Mouse (Mus musculus): ENCODE data around the gene Emc6.

Gene Emc6

DNA sequence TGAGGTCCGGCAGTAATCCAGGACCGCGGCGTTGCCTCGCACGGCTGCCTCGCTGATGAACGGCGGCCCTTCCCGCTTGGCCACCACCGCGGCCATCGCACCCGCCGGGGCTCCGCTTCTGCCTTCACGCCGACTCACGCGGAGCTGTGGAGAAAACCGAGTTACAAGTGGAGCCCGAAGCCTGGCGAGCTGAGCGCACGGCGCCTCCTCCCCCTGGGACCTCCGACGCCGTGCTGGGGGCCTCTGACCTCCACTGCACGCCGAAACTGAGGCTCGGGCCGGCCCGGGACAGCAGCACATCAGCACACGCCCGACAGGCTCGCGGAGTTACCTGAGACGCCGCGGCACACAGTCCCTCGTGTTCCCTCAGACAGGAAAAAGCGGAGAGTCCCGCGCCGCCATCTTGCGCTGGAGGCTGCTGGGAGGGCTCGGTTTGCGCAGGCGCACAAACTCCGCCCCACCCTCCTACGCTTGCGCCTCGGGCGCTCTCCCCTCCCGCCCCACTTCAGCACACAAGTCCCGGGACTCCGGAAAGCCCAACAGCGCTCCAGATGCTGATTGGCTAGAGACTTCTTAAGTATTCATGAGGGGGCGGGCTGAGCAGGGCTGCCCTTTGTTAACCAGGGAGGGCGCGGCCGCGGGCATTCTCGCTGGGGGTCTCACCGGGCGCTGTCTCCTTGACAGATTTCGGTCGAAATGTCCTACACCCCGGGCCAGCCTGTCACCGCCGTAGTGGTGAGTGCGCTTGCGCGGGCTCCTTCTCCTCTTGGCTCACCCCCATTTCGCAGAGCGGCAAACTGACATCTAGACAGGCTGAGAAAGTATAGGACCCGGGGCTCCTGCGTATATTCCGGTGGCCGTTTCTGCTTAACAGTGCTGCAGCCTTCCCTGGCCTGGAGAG lies at the start of gene Emc6, which contains the start of gene Tax1bp3:
Emc6 (minus strand) TSS at position 430 of the 901 bp plus-strand sequence.
Tax1bp3 (plus strand) TSS at position 476 of the 901 bp plus-strand sequence.
- DNase-seq (ENCODE audit: low read depth, low spot score) = peak; percentile 94

DNA sequence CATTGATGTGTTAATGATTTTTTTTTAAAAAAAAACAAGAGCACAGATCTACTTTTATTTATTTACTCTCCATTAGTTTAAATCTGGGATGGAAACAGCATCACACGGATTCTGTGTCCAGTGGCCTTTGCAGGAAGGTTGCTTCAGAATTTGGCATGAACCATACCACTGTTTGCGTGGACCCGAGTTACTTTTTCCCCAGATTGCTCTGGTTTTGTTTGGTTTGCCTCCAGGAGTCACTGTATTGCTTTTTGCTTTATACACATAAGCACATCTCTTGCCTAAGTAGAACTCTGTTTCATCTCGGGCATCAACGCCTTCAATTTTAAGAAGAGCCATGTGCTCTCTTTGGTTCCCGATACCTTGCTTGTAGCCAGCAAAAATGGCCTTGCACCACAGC lies 49.0 kb upstream of the Emc6 start:
- no peak for DNase-seq (ENCODE audit: low read depth, low spot score)

DNA sequence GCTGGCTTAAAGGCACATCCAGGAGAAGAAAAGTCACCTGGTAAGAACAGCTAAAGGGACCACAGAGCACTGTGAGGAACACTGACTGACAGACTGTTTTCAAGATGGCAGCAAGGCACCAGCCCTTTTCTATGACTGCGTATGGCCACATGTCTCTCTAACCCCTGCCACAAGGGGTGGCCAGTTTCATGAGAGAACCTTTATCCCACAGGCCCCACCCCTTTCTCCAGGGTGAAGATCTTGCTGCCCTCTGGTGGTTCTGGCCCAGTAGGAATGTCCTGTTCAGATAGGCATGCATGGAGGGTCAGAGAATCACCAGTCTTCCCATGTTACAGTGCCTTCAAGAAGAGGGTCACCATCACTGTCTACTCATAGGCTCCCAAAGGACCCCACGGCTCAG lies 47.1 kb upstream of the Emc6 start:
- no peak for DNase-seq (ENCODE audit: low read depth, low spot score)

DNA sequence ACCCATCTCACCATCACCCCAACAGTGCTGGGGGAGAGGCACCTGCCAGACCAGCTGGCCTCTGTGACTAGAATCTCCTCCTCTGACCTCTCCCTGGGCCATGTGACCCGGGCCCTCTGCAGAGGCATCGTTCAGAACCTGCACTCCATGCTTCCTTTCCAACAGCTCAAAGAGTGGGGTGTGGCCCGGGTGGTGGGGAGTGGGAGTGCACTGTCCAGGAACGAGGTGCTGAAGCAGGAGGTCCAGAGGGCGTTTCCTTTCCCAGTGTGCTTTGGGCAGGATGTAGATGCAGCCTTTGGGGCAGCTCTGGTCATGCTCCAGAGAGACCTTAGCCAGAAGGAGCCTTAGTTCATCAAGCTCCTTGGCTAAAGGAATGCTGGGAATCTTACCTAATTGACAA lies 46.0 kb upstream of the Emc6 start:
- DNase-seq (ENCODE audit: low read depth, low spot score) = no peak

DNA sequence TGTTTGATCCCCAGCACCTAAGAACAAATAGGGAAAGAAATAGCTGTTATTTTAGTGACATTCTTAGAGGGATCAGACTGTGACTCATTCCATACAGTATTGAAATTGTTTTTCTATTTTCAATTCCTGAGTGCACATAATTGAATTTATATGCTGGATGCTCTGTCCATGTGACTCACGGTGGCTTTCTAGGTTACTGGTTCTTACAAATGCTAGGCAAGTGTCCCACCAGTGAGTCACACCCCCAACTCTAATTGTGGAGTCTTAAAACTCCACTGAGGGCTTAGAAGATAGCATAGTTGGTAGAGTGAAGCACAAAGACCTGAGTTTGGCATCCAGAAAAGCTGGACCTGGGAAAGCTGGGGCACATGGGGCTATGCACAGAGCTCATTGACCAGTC lies 43.8 kb upstream of the Emc6 start:
- DNase-seq (ENCODE audit: low read depth, low spot score) = no peak

DNA sequence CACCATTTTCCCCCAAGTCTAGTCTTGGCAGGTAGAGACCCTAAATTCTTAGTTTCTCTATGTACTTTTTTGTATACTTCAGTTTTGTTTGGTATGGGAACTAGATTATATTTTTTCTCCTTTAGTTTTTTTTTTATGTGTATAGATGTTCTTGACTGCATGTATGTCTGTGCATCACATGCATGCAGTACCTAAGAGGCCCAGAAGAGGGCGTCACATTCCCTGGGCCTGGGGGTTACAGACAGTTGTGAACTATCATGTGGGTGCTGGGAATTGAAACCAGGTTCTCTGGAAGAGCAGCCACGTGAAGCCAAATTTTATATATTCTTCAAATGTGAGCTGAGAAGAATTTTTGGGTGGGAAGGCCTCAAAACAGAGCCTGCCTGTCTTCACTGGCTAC lies 42.8 kb upstream of the Emc6 start:
- DNase-seq (ENCODE audit: low read depth, low spot score) = no peak

DNA sequence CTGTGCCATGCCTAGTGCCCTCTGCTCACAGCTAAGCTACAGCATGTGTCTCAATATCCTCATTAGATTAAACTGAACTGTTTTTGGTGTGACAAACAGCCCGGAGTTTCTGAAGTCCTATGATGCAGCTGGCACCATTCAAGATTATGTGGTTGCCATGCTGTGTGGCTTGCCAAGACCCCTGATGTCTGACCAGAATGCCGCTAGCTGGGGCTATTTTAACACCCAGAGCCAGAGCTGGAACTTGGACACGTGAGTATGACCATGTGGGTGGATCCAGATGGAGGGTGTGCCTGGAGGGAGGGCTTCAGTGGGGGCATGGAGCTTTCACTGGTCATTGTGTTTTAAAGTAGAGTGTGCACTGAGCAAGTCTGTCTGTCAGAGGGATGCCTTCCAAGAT lies 37.1 kb upstream of the Emc6 start:
- DNase-seq (ENCODE audit: low read depth, low spot score) = no peak

DNA sequence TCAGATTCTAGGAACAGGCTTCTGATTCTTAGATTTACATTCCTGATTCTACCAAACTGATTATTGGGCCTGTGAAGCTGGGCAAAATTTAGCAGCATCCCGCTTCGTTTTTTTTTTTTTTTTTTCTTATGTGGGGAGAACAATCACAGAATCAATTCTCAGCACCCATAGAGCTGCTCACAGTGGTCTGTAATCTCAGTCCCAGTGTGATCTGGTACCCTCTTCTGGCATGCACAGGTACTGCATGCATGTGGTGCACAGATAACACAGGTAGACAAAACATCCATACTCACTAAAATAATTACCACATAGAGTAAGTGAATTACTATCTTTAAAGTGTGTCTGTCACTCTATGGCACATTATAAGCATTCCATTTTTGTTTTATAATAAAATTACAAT lies 30.8 kb upstream of the Emc6 start:
- no peak for DNase-seq (ENCODE audit: low read depth, low spot score)

DNA sequence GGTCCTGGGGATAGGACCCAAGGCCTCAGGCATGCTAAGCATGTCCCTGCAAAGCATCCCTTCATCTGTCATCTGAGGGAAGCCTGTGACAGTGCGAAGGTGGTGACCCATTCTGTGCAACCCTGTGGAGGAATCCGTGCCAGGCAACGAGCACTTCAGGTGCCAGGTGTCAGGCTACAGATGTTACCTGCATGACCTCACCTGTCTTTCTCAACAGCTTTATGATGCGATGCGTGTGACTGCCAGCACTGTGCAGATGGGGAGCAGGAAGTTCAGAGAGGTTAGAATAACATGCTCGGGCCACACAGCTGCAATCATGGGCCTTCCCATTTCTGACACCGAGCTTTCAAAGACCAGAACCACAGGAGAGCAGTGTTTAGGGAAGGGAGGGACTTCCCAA lies 28.4 kb upstream of the Emc6 start:
- no peak for DNase-seq (ENCODE audit: low read depth, low spot score)

DNA sequence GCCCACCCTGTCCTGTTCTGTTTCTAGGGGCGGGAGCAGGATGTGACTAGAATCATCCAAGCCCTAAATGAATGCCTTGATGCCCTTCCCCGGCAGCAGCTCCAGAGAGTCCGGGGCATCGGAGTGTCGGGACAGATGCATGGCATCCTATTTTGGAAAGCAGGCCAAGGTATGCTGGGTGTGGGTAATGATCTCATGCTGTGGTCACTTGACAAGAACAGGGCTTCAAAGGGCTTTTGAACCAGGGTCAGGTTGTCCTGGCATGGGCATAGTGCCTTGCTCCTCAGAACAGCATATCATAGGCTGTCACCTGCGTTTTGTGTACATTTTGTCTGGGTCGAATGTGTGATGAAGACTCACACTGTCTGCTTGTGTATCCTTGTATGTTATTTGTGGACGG lies 27.1 kb upstream of the Emc6 start:
- no peak for DNase-seq (ENCODE audit: low read depth, low spot score)

DNA sequence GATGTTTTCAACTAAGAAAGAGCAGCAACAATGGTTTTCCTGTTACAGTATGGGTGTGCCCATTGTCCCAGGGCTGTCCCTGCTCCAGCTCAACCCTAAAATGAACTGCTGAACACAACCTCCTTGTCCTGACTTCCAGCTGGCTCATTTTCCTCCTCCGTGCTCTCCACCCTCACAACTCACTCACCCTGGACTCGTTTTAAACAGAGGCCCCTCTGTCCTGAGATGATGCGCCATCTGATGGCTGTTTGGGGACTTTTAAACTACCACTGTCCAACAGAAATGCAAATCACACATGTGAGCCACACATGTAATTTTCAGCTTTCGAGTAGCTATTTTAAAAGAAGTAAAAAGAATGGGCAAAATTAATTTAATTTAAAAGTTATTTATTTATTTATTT lies 24.8 kb upstream of the Emc6 start:
- DNase-seq (ENCODE audit: low read depth, low spot score) = no peak

DNA sequence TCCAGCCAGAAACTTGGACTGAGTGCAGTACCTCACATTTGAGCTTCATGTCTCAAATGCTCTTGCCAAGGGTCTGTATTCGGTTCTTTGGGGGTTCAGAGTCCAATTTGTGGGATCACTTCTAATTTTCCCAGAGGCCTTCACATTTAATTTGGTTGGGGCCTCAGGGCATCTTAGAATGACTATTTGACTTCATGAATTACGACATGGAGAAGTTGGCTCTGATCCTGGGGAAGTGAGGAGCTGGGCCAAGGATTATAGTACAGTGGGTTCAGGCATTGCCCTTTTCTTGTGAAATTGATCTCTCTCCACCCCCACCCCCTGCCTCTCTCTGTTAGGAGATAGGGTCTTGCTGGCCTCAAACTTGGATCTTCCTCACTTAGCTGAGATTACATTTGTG lies 24.2 kb upstream of the Emc6 start:
- no peak for DNase-seq (ENCODE audit: low read depth, low spot score)

DNA sequence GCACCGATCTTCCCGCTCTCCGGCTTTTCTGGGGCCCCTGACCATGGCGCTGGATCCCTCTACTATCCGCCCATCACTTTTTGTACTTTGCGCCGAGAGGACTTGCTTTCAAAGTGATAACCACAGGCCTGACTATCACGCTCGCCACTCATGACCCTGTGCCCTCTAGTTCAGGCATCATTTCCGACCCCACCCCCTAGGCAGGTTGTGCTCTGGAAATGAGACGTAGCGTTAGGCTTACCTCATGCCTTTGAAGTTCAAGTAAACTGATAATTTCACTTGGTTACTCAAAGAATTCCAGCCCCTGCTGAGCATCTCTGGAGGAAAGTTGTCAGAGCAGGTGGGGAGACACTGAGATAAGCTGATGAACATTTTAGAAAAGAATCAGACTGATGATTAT lies 23.0 kb upstream of the Emc6 start:
- no peak for DNase-seq (ENCODE audit: low read depth, low spot score)

DNA sequence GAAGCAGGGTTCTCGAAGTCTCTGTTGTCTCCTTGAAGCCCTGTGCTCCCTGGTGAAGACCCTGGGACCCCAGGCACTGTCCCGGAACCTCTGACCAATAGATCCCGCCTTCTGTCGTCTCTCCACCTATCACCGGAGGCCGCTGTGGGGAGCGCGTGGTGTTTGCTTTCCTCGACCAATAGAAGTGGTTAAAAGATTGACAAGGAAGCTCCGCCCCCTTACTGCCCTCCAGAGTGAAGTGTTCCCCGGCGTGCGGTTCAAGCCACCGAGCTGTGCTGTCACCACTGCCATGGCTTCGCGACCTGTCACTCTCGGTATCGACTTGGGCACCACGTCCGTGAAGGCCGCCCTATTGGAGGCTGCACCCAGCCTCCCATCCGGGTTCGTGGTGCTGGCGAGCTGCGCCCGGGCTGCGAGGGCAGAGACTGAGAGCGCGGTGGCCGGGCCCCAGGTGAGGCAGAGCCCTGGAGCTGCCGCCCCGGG lies 22.4 kb upstream of the Emc6 start, which contains the start of gene Shpk:
Shpk (plus strand) TSS at position 231 of the 483 bp plus-strand sequence.
- peak; percentile 85 for DNase-seq (ENCODE audit: low read depth, low spot score)

DNA sequence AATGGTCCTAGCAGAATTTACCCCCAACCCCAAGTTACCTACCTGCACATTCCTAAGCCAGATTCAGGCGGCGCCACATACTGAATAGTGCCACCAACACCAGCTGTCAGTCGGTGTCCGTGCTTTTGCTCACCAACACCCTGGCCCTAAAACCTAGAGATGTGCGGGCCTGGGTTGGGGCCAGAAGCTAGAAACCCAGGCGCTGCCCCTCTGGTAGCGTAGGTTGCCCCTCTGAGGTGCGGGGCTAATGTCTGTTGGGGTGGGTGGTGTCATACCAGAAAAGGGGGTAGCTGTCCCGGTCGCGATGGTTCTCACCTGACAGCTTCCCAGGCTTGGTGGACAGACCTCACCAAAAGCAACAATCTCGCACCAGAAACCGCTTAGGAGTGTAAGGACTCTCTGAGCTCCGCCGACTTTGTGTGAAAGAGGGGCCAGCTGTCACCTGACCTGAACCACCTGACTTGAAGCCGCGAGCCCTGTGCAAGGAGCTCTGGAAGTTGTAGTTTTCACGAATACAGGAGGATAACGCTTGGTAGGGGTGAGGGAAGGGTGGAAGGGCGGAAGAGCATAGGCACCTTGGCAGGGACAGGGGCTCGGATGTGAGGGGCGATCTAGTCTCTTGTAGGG lies 21.9 kb upstream of the Emc6 start, which contains the start of gene Ctns:
Ctns (minus strand) TSS at position 440 of the 627 bp plus-strand sequence.
- DNase-seq (ENCODE audit: low read depth, low spot score) = peak; percentile 81

DNA sequence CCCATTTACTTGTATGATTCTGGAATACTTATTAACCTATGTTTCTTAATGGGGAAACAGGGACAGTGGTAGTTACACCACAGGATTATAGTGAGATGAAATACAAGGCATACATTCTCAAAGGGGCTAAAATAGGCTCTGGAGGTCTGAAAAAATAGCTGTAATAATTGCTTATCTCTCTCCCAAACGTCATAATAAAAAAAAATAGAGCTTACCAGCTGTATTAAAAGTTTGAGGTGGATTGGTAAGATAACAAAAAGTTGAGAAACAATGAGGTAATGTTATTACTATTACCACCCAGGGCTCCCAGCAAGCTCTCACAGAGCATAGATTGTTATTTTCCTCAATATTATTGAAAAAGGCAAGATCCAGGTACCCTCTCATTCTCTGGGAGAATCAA lies 21.4 kb upstream of the Emc6 start:
- no peak for DNase-seq (ENCODE audit: low read depth, low spot score)

DNA sequence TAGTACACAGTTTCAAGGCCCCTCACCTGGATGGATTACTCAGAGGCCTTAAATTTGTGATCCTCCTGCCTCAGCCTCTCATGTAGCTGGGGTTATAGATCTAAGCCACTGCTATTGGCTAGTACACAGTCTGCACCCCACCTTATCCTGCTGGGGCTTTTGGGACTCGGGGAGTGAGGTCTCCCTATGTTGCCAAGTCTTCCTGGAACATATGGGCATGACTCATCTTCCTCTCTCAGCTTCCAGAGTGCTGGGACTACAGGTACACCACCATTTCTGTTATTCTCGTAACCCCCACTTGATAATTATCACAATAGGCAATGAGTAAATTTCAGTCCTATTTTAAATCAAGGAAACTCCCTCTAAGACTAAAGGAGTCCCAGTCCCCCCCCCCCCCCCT lies 17.6 kb upstream of the Emc6 start:
- DNase-seq (ENCODE audit: low read depth, low spot score) = no peak

DNA sequence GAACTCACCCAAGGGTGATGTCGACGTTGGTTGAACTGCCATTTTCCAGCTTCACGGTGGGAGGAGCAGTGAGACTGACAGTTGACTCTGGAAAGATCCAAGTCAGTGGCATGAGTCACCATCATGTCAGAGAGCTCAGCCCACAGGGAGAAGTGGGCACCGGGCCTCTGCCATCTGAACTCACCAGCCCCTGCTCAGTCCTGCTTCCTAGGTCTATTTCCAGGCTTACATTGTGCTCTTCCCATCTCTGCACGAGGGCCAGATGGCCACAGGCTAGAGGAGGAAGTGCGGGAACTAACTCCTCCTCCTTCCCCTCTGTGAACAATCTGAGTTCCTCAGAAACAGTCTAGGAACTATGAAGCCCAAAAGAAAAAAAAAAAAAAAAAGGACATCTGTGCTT lies 16.2 kb upstream of the Emc6 start:
- no peak for DNase-seq (ENCODE audit: low read depth, low spot score)

DNA sequence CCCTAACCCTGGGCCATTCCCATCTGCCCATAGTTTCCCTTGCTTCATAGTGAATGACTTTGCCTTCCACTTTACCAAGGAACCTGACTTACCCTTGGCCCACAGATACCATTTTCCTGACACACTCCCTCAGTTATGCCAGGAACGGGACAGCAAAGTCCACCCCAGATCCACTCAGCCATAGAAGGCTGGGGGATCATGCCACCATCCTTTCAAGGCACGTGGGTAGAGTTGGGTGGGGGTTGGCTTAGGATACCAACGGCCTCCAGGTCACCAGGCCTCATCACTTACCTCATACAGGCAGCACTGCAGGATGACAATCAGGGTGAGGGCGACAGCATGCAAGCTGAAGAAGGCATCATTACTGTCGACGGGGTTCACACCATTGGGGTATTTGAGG lies 10.4 kb upstream of the Emc6 start:
- no peak for DNase-seq (ENCODE audit: low read depth, low spot score)

DNA sequence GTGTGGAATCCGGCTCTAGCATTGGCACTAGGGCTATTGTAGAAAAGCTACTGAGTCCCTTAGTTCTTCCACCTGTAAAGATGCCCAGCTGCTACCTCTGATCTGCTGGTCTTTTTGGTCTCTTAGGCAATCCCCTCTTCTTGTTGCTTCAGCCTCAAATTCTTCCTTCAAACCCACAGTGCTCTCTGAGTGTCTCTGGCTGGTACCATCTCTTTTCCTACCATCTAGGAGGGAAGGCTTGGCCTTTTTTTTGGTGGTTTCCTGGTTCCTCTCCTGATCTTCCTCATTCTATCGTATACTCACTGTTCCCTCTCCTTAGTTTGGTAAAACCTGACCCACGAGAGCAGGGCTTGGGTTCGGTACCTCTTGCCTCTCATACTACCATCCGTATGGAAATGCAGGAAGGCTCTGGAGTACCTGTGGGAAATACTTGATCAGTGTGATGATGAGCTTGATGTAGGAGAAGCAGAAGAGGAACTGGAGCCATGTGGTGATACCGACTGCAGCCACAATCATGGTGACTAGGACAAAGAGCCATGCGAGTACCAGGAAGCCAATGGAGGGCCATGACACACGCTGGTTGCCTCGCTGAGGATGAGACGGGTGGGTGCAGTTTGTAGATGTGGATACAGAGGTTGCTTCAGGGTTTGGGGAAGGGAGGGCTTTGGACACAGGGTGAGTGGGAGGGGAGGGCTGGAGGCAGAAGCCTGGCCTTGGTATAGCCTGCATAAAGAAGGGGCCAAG lies 9.2 kb upstream of the Emc6 start:
- no peak for DNase-seq (ENCODE audit: low read depth, low spot score)

DNA sequence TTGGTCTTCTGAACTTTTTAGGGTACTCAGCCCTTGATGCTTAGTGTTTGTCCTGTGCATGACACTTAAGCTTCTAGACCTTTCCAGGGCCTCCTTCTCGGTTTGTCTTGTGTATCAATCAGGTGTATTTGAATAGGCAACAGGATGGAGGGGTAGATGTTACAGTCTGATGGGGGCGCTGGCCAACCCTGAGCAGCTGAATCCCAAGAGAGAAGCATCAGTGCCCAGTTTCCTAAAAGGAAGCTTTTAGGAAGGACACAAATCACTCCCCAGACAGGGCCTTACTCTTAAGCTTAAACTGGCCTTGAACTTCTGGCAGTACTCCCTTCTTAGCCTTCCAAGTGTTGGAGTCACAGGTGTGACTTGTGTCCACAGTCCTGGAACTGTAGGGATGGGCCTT lies 1.1 kb upstream of the Emc6 start:
- DNase-seq (ENCODE audit: low read depth, low spot score) = no peak

DNA sequence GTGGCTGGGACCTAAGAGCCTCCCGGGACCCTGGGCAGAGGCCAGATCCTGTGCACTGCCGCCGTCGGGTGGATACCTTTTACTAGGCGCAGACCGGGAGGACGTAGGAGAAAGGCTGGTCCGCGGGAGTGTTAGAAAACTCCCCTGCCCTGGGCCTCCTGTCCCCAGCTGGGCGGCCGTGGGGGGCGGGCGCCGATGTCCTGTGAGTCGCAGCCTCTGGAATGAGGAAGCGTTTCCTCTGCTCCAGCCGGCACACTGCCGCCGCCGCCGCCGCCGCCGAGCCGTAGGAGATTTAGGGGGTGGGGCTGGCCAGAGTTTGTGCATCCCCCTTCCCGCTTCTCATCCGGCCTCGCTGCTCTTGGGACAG lies 655 bp upstream of the Emc6 start:
- no peak for DNase-seq (ENCODE audit: low read depth, low spot score)

All from retina, adult 2 months (tissue).